Mouse (Mus musculus) kidney, adult 2 months (tissue): Measurements from ENCODE around the gene Pappa.

ENCODE experiments used
- CTCF ChIP-seq: fragments of 200-500 bp; conservative IDR thresholded peaks from 2 replicates; pipeline ENCODE4 v1.5.1; 2011; ENCODE audit warnings: low read depth, mild to moderate bottlenecking, control low read depth, low read length, moderate library complexity, mixed read lengths; ENCODE audit not compliant: insufficient read depth, insufficient read length
- POLR2A ChIP-seq: fragments of 200-500 bp; IDR thresholded peaks from one replicate; pipeline ENCODE4 v1.6.1; 2011; ENCODE audit warnings: low read depth, low read length, control low read depth

- TF ChIP-seq CTCF: no peak
- no peak for TF ChIP-seq POLR2A
These were observed 209.7 kb downstream of the Pappa start for GRCm38 (mm10) chr4:65333718-65334117.
